Mouse (Mus musculus) cerebellum, adult 2 months (tissue): Measurements from ENCODE around the gene Otud7a. TPM values are rescaled to one million over a fixed set of nuclear protein-coding genes. Genes with fewer than 3 reads are reported as not detected.
A peak's percentile ranks its signal among the peaks of the same experiment; 100 is the strongest.

ENCODE experiments used
- DNase-seq, 2 experiments: peaks; one replicate each; pipeline ENCODE4 v3.0.0; 2021
- H3K27ac ChIP-seq: fragments of 200-500 bp; 2 replicates; pipeline ENCODE4 v1.5.1; 2012; ENCODE audit warnings: low read length, control low read depth, inconsistent platforms; ENCODE audit not compliant: insufficient read depth
- H3K27me3 ChIP-seq: fragments of 200-500 bp; 2 replicates; pipeline ENCODE4 v1.6.1; 2012; ENCODE audit warnings: inconsistent platforms, mild to moderate bottlenecking, low read length, moderate library complexity; ENCODE audit not compliant: control insufficient read depth, insufficient read depth
- H3K4me1 ChIP-seq: fragments of 200-500 bp; 2 replicates; pipeline ENCODE4 v1.6.1; 2011; ENCODE audit warnings: low read length; ENCODE audit not compliant: control insufficient read depth, insufficient read depth
- H3K4me3 ChIP-seq: fragments of 200-500 bp; replicated peaks from 2 replicates; pipeline ENCODE3; 2011; ENCODE audit warnings: mild to moderate bottlenecking, low read depth, low read length, control low read depth; ENCODE audit not compliant: insufficient read depth
- CTCF ChIP-seq: fragments of 200-500 bp; IDR thresholded peaks from 2 replicates; pipeline ENCODE4 v1.5.1; 2011; ENCODE audit warnings: low read depth, mild to moderate bottlenecking, control low read depth, low read length, moderate library complexity, borderline replicate concordance; ENCODE audit not compliant: insufficient read depth
- POLR2A ChIP-seq: fragments of 200-500 bp; IDR thresholded peaks from 2 replicates; pipeline ENCODE4 v1.6.1; 2011; ENCODE audit warnings: low read length, control low read depth, borderline replicate concordance; ENCODE audit not compliant: insufficient read depth
- WGBS: fragments of 180-500 bp; shearing (Covaris S2); methylation state at CpG from one replicate; pipeline ENCODE4 v1.1.7; 2018; 5-methylcytosine and 5-hydroxymethylcytosine counted together
- polyA plus RNA-seq: library from polyadenylated mRNA; depleted of rRNA; stranded (reverse); fragments of >200 nt; gene quantifications from 2 replicates; pipeline ENCODE4 v1.2.3, GENCODE M21; 2012; rRNA removed

Otud7a gene
- polyA plus RNA-seq, 1 experiment, result 63.6 TPM

DNA sequence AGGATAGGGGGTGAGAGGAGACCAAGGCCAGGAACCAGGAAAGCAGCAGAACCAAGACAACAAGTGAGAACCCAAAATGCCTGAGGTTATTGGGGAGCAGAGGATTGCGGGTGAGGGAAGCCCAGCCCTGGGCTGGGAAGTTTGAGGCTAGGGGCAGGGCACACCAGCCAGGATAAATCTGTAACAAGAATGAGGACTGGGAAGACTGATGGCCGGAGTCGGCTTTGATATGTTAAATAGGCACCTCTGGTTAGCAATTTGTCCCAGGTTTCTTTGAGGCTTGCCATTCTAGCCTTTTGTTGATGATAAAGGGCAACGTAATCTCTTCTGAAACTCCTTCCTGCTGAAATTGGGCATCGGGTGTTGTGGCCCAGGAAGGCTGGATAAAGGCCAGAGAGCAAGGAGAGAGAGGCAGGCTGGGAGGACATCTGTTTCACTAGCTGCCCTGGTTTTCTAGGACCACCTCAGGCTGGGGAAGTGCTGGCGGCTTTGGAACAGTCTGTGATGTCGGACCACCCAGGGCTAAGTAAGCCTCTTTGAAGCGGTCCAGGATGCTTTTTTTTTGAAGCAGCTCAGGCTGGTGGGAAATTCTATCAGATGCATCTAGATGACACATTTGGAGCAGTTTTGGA lies 351.6 kb downstream of the Otud7a start:
- DNase-seq, result peak; percentile 72 to 84
- Histone ChIP-seq H3K27ac (peak overlapping the region; percentile 15), H3K27me3 (no peaks in the 10 kb centered on the region), H3K4me1 (peaks cover 7% of the 10 kb centered on the region; the same call in 1 of the 2 replicates), H3K4me3 (no peak overlapping the region)
- TF ChIP-seq CTCF (no peak), POLR2A (no peak)
- 14% methylated on average over 8 of the region's 8 CpGs for WGBS

DNA sequence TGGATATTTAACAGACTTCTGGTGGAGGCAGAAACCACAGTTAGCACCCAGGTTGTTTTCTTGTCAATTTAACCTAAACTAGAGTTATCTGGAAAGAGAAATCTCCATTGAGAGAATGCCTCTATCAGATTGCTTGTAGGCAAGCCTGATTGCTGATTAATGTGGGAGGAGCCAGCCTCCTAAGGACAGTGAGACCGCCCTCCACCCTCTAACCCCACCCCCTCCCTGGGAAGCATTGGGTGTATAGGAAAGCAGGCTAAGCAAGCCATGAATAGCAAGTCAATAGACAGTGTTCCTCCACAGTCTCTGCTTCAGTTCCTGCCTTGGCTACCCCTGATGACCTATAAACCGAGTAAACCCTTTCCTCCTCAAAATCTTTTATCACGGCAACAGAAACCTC lies 353.9 kb downstream of the Otud7a start:
- TF ChIP-seq POLR2A (no peak), CTCF (no peak)
- peaks cover 7% of the 10 kb centered on the region; the same call in 1 of the 2 replicates for H3K4me1 ChIP-seq
- no peak overlapping the region for H3K27ac ChIP-seq
- no peak for DNase-seq
- no peaks in the 10 kb centered on the region for H3K27me3 ChIP-seq
- no peak overlapping the region for H3K4me3 ChIP-seq
- 95% methylated on average over 3 of the region's 3 CpGs for WGBS

DNA sequence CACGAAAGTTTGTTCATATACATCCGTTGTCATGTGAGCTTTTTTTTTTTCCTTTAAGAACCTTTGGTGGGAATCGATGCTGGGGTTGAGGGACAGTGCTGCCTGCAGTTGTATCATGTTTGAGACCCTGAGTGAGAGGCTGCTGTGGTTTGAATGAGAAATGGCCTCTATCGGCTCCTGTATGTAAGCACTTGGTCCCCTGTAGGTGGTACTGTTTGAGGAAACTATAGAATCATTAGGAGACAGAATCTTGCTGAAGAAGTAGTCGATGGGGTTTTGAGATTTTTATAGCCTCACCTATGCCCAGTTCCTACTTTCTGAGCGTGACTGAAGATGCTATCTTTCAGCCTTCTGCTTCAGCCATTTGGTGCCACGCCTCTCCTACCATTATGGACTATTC lies 354.8 kb downstream of the Otud7a start:
- DNase-seq, result peak in 1 of 2 experiments; percentile 4
- peaks cover 7% of the 10 kb centered on the region; the same call in 1 of the 2 replicates for H3K4me1 ChIP-seq
- no peaks in the 10 kb centered on the region for H3K27me3 ChIP-seq
- TF ChIP-seq POLR2A (no peak), CTCF (no peak)
- H3K4me3 ChIP-seq, result no peak overlapping the region
- 92% methylated on average over 7 of the region's 7 CpGs for WGBS
- no peak overlapping the region for H3K27ac ChIP-seq

DNA sequence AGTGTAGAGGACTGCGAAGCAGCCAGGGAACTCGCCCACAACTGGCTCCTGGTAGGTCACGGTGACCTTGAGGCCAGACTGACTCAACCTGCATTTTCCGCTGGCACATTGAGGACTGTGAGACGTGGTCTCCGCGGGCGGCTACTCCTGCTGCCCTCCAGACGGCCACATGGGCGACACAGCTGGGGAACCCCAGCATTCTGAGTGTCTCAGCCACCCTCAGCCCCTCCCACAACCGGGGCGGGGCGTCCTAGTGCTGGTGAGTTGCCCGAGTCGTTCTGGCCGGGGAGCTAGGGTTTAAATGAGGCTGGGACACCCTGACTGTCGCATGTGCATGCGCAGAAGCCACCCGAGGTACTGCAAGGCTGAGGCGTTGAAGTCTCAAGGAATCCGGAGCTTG lies 358.2 kb downstream of the Otud7a start:
- no peak for TF ChIP-seq POLR2A
- TF ChIP-seq CTCF, result no peak
- 88% methylated on average over 21 of the region's 21 CpGs for WGBS
- peak in 1 of 2 experiments; percentile 18 for DNase-seq
- Histone ChIP-seq H3K27ac (no peak overlapping the region), H3K4me1 (no peaks in the 10 kb centered on the region), H3K4me3 (no peak overlapping the region), H3K27me3 (no peaks in the 10 kb centered on the region)

Other genes with a start within 250 kb of the Otud7a start
- 7.4 and 8.0 TPM in 2 replicates for gene Chrna7, start 232.2 kb upstream of the Otud7a start, polyA plus RNA-seq